Mouse (Mus musculus) kidney, postnatal 36 days (tissue): ENCODE results near the gene Sparc.

ENCODE experiments used
- DNase-seq, 2 experiments: peaks; one replicate each; pipeline ENCODE4 v3.0.0; 2021 to 2022; ENCODE audit warnings: mixed read lengths in 2 of 2

Gene Sparc

GRCm38 (mm10) chr11:55422978-55423377, at the start of gene Sparc:
TSS of gene Sparc (minus strand) at chr11:55423183.
- DNase-seq = no peak

DNA sequence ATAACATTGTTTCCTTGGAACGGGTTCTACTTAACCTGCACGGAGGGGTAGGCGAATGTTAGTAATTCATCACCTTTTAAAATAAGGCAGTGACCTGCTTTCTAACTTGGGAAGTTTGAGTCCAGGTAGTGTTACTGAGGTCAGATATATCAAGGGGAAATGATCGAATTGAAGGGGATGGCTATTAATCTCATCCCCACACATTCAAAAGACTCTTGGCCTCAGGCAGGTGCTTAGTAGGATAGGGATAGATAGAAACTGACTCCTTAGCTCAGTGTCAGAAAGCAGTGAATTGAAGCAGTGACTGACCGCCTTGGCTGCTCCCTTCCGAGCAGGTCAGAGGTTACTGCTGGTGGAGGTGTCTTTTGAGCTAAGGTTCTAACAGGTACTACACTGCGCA, 48.5 kb upstream of the Sparc start:
- peak; percentile 42 to 49 for DNase-seq

GRCm38 (mm10) chr11:55470761-55471160, 47.8 kb upstream of the Sparc start:
- peak; percentile 40 to 42 for DNase-seq

DNA sequence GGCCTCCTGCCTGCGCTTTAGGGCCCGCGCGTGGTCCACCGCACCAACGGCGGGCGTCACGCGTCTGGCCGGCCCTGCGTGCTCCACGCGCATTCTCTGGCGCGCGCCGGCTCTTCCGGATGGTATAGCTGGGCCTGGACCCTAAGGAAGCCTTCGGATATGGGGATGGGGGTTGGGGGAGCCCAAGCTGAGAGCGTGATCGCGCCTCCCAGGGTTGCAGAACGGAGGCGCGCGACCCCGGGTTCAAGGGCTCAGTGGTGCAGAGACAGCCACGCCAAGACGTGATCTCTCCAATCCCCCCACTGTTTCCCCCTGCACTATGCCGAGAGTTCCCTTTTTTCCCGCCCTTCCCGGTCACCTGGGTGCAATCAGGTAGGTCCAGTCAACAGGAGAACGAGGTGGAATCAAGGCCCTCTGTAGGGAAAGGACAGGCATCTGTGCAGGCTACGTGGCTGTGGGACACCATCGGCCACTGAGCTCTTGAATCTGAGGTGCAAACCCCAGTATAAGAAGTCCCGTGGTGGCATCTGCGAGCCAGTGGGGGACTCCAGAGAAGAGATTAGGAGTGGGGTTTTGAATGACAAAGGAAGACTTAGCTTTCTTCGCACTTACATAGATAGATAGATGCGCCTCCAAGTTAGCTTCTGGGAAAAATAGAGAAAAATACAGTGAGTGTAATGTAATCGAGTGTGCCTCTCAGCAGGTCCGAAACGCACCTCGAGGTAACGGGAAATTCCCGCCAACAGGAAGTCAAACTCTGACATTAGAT, 47.1 kb upstream of the Sparc start:
- DNase-seq = peak in 1 of 2 experiments; percentile 48

- DNase-seq = peak; percentile 99 to 100
These were observed 46.3 kb upstream of the Sparc start, which contains the start of gene G3bp1 for GRCm38 (mm10) chr11:55469048-55469843. TSS of gene G3bp1 (plus strand) at chr11:55469685.

DNA sequence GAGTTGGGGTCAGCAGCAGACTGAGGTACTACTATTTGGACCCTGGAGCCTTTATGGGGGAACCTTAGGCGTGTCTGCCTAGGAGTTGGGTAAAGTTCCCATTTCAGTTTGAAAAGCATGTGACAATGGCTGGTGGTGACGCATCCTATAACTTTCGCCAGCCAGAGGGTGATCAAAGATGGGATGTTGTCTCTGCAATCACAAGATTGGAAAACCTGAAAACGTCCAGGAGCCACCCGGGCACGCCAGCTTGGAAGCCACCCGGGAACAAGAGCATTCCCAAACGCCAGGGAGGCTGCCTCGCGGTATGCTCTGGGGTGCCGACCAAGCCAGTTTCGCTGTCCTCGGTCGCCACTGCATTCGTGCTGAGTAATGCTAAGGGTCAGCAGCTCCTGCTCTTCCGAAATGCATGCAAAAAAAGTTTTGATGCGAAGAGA, 45.6 kb upstream of the Sparc start:
- no peak for DNase-seq

GRCm38 (mm10) chr11:55468012-55468411, 45.0 kb upstream of the Sparc start:
- DNase-seq = peak; percentile 86 to 93

GRCm38 (mm10) chr11:55465177-55465576, 42.2 kb upstream of the Sparc start:
- DNase-seq = peak; percentile 63 to 87

GRCm38 (mm10) chr11:55464707-55465106, 41.7 kb upstream of the Sparc start:
- peak in 1 of 2 experiments; percentile 47 for DNase-seq

DNA sequence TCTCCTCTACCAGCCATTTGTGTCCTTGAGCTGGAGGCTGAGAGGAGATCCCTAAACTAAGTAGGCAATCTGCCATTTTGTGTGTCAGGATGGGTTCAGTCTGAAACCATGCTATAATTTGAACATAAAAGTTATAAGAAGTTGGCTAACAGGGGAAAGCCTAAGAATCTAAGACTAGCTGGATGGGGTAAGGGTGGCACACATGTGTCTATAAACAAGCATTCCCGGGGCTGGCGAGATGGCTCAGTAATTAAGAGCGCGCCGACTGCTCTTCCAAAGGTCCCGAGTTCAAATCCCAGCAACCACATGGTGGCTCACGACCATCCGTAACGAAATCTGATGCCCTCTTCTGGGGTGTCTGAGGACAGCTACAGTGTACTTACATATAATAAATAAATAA, 39.2 kb upstream of the Sparc start:
- no peak for DNase-seq

- DNase-seq = peak; percentile 97
These were observed 38.1 kb upstream of the Sparc start, which contains the start of gene Atox1 for GRCm38 (mm10) chr11:55461019-55461645. TSS of gene Atox1 (minus strand) at chr11:55461239.

GRCm38 (mm10) chr11:55460559-55461018, 37.6 kb upstream of the Sparc start:
- peak in 1 of 2 experiments; percentile 51 for DNase-seq

DNA sequence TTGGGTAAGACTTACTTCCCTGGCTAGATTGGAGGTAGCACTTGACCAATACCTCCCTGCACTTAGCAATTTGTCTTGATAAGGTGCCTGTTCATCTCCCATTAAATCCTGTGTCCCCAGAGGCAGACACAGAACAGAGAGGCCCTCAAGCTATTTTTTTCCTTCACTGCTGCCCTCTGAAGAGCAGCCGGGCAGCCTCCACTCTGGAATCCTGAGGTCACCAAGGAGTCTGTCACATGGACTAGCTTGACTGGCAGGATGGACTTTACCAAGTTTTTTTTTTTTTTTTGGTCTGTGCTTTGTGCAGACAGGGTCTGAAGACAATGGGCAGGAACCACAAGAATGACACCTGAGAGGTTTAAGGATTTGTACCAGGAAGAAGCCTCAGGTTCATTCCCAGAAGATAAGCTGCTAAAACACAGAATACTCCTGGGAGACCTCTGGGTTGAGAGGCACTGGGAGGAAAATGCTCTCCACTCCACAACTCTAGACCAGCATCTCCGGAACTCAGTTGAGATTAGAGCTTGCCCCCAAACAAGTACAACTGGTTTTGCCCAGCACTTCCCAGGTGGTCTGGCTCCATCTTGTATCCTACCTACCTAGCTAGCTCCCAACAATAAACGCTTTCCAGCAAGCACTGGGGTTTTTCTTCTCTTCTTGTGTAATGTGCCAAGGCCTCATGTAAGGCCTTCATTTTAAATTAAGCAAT, 37.0 kb upstream of the Sparc start:
- DNase-seq = peak; percentile 32 to 46

DNA sequence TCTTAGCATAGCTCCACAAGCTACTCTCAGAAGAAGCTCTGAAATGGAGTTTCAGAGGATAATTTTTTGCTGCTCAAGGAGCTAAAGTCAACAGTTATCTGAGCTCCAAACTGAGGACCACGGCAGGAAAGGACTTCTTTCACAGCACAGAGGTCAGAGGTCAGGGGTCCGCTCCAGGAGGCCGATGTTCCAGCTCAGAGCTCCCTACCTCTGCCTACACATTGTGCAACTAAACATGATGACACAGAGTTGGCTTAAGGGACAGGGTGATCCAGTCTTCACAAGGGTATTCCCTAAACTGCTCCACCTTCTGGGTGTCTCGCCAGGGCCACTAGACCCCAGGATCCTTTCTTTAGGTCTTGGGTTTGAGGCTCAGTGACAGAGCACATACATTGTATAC, 35.5 kb upstream of the Sparc start:
- DNase-seq = peak in 1 of 2 experiments; percentile 39

DNA sequence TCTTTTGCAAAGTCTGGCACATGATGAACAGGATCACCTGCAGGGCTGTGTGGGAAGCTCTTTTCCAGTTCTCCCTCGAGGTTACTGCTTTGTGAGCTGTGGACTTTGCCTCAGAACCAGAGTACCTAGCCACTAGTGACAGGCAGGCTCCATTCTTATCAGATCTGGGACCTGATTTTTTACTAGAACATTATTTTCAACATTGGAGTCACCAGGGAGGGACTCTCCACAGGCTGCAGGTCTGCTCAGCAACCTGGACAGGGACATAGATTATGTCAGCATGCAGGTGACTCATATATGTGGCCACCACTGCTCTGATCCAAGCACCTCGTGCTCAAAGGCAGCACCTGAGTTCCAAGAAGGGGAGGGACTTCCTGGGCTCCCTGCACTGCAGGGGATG, 32.2 kb upstream of the Sparc start:
- DNase-seq = no peak

- DNase-seq = peak; percentile 51 to 70
These were observed 30.7 kb upstream of the Sparc start for GRCm38 (mm10) chr11:55453640-55454039.

DNA sequence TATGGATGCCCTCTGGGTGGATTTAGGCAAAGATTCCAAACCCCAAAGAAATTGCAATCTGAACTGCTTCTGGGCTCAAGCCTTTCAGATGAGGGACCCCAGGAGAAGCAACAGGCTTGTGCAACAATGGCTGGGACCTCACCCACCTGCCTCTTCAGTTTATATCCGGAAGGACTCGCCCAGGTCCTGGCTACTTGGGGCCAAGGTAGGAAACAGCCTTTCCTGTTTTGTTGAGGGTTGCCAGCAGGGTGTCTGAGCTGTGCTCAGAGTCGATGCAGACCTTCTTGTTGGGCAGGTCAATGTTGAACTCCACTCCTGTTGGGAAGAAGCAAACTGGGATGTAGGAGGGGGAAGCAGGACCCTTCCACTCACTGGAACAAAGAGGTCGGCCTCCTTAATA, 27.3 kb upstream of the Sparc start:
- no peak for DNase-seq

DNA sequence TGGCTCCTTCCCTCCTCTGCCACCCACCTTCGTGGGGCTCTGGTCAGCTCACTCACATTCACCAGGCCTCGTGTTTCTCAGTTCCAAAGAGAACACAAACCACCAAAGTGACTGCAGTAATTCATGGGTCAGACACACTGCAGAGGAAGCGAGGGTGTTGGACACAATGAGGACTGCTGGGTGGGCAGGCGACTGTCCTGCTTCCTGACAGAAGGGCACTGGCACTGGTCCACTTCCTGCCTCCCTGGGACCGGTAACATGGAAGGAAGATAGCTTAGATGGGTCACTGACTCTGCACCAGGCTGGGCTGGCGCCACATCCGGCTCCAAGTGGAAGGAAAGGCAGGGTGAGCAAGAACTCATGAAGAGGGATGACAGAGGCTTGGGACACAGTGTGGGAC, 26.5 kb upstream of the Sparc start:
- peak; percentile 68 to 74 for DNase-seq

- peak; percentile 83 to 86 for DNase-seq
These were observed 23.6 kb upstream of the Sparc start for GRCm38 (mm10) chr11:55446579-55446978.

GRCm38 (mm10) chr11:55444772-55445171, 21.8 kb upstream of the Sparc start:
- peak; percentile 51 to 78 for DNase-seq

GRCm38 (mm10) chr11:55439718-55440117, 16.7 kb upstream of the Sparc start:
- DNase-seq = no peak

GRCm38 (mm10) chr11:55438031-55438430, 15.0 kb upstream of the Sparc start:
- no peak for DNase-seq
